Mouse (Mus musculus) kidney, postnatal 25 days (tissue): ENCODE results near the gene A630001G21Rik.
"Not testable (repeated sequence)": the region's sequence is repeated elsewhere in the genome, so short reads cannot be mapped to it uniquely, and the experiment has no call there.

ENCODE experiments used
- DNase-seq, 2 experiments: peaks; one replicate each; pipeline ENCODE4 v3.0.0; 2021; ENCODE audit warnings: mixed read lengths in 2 of 2

The A630001G21Rik gene

DNA sequence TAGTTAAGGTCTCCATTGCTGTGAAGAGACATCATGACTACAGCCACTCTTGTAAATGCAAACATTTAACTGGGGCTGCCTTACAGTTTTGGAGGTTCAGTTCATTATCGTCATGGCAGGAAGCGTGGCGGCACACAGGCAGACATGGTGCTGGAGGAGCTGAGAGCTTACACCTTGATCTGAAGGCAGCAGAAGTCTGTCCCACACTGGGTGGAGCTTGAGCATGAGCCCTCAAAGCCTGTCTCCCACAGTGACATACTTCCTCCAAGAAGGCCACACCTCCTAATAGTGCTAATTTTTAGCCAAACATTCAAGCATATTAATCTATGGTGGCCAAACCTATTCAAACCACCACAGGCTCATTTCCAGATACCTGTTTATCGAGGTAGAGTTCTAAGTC lies at the start of gene A630001G21Rik:
Gene A630001G21Rik (minus strand): TSS at position 208 of the 400 bp plus-strand sequence.
- no peak for DNase-seq

DNA sequence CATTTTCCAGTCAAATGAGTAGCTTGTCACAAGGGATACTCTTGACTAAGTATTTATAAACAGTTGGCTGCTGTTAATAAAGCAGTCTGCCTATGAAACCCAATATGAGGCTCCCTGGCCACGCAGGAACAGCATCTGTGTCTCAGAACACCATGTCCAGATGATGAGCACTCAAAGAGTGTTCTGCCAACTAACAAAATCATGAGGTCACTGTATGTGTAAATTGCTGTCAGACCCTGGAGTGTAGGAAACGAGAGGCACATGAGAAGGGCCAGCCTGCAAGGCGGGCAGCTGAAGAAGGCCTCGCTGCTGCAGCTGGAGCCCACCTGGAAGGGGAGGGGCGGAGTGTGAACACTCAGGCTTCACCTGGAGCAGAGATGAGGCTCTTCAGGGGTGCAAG lies 48.7 kb upstream of the A630001G21Rik start:
- no peak for DNase-seq

DNA sequence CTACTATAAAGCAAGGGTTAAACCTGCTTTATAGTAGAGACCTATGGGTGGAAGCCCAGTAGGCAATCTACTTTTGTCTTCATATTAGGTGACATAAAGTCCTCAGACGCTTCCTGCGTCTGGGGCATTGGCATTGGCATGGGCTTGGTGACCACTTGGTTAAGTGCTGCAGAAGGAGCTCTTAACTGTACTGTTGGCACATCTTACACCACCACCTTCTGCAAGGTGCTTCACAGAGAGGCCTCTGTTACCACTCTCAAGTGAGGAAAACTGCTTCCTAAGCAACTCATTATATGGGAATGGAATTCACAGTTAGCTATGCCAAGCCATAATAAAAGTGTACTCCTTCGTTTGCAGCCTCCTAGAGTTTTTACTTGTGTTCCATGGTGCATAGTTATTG lies 46.5 kb upstream of the A630001G21Rik start:
- DNase-seq = no peak

DNA sequence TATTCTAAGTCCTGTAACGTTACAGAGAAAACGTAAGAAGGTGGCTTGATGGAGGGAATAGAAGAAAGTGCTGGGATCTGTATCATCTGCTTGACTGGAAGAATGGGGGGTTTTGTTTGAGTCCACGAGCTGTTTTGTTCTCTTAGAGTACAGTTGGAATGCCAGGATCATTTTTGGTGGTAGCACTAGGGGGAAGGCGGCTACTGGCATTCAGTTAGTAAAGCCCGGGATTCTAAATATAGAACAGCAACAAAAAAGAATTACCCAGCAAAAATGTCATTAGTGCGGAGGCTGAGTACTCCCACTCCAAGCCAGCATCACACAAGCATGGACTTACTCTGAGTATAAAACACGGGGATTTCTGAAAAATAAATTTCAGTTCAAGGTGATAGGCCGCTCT lies 43.8 kb upstream of the A630001G21Rik start:
- no peak for DNase-seq

DNA sequence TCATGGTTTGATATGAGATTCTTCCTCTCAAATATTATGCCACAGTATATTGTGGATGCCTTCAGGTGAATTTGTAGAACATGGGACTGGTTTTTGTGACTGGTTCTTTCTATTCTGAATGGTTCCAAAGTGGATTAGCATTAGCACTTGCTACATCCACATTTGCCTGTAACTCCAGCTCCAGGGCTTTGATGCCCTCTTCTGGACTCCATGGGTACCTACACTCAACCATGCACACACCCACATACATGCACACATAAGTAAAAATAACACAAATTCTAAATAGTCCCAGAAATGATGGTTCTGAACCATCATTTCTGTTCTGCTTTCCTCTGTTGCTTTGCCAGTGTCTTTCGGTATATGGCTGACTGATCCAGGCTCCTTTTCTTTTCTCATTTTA lies 41.3 kb upstream of the A630001G21Rik start:
- DNase-seq = no peak

DNA sequence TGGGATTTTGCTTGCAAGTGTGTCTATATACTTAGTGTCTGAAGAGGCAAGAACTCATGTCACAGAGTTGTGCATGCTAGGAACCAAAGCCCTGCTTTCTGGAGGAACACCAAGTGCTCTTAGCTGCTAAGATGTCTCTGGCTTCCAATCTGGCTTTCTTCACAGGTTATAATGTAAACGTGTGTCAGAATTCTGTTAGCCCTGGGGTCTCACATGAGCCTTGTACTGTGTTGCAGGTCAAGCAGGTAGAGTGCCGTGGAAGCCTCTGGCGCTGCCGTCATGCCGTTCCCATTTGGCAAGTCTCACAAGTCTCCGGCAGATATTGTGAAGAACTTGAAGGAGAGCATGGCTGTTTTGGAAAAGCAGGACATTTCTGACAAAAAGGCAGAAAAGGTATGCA lies 39.7 kb upstream of the A630001G21Rik start:
- DNase-seq = no peak

DNA sequence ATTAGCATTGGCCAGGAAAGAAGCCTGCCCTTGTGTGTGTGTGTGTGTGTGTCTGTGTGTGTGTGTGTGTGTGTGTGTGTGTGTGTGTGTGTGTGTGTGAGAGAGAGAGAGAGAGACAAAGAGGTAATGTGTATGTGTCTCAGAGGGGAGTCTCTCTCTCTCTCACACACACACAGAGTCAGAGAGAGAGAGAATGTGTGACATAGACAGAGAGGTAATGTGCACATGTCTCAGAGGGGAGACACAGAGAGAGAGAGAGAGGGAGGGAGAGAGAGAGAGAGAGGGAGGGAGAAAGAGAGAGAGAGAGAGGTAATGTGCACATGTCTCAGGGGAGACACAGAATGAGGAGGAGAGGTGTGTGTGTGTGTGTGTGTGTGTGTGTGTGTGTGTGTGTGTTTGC lies 35.8 kb upstream of the A630001G21Rik start:
- DNase-seq = not testable (repeated sequence)

DNA sequence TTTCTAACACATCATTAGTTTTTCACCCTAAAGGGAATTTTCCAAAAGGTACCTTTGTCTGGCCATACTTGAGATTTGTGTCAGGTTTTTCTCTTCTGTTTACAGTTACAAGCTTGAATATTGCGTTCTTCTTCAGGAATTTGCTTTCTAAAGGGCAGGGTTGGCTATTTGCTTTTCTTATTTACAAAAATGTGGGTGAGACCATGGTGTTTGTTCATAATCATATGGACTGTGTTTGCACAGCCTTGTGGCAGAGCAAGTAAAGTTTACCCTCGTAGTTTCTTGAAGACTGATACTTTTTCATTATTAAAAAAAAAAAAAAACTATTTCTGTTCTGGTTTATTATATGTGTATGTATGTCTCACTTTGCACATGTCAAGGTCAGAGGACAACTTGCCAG lies 32.3 kb upstream of the A630001G21Rik start:
- DNase-seq = no peak

DNA sequence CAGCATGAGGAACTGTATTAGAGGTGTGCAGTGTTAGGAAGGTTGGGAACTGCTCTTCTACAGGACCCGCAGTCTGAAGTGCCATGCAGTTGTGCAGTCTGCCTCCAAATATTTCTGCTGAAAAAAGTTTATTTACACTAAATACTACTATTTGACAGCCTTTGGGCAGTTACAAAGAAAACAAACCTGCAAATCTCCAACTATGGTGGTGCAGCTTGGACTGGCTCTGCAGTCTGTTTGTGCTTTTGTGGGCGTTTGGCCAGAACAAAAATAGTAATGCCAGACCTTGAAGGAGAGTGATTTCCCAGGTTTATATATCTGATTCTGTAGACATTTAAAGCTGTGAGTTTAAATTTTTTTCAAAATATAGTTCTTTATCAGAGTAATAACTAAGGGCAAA lies 31.9 kb upstream of the A630001G21Rik start:
- DNase-seq = peak in 1 of 2 experiments; percentile 33

DNA sequence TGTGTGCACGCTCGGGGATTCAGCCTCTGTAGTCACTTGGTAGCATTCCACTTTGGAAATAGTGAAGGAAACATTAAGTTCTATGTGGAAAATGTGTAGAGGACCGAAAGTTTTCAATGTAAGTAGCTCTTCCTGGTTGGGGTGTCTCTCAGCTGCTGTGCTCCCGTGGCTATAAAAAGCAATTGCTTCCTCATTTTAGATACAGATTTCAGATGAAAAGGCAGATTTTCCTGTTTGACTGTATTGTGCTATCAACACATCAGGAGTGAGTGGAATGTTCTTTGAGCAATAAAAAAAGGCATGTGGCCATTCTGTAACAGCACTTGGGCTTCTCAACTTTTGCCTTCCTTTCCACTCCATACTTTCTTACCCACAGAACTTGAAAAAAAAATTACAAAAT lies 30.8 kb upstream of the A630001G21Rik start:
- no peak for DNase-seq

DNA sequence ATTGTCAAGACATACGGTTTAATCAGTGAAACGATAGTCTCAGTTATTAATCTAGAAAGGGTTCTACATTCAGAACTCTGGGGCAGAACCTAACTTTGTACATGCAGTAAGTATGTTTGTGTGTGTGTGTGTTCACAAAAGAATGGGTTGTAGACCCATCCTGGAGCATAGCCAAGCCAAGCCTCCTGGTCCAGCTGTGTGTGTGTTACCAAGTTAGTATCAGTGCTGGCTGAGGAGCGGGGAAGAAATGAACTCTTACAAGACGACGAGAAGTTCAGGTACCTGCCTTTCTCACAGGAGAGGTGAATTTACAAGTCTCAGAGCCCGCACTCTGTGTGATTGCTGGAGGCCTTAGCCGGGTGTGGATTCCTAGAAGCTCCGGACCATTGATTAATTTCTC lies 26.1 kb upstream of the A630001G21Rik start:
- DNase-seq = peak in 1 of 2 experiments; percentile 11

DNA sequence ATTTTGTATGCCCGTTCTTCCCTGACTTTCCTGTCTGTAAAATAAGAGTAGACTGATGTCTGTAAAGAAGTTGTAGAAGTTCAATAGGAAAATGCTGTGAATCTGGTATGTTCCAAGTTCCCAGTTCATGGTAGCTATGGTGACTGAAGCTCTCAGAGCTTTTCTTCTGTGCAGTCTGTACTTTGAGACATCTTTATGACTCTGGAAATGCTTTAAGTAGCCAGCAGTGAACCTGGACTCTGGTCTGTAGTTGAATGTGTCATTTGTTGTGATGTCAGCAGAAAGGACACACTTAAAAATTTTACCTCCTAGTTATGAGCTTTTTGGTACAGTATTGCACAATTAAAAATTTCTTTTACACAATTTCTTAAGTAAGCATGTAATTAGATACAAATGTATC lies 24.1 kb upstream of the A630001G21Rik start:
- DNase-seq = no peak

DNA sequence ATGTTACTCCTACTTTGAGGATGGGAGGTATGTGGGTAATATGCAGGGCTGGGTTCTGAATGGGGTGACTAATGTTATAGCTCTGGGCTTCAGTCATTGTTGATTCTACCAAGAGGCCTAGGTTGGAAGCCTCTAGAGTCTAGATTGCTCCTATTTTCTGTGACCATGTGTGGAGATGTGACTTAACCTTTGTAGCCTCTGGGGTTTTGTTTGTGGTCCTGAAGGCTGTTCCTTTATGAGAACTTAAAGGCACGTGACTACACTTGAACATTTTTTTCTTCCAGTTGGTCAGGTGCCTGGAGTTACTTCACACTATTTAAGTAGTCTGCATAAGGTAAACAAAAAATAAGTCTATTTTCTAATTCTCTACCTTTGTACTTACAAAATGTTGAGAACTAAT lies 21.3 kb upstream of the A630001G21Rik start:
- no peak for DNase-seq

DNA sequence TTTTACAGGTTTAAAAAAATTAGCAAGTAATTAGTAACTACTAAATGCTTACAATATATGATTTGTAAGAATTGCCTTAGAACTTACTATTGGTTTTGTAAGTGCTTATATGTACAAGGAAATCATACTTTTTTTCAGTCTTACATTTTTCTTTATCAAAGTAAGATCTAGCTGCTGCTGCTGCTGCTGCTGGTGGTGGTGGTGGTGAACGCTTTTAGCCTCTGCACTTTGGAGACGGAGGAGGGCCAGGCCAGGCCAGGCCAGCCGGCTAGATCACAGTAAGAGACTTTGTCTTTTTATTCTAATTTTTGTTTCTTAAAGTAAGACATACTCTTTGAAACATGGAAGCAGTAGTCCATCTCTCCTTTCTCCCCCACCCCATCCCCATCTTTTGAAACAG lies 16.8 kb upstream of the A630001G21Rik start:
- no peak for DNase-seq

DNA sequence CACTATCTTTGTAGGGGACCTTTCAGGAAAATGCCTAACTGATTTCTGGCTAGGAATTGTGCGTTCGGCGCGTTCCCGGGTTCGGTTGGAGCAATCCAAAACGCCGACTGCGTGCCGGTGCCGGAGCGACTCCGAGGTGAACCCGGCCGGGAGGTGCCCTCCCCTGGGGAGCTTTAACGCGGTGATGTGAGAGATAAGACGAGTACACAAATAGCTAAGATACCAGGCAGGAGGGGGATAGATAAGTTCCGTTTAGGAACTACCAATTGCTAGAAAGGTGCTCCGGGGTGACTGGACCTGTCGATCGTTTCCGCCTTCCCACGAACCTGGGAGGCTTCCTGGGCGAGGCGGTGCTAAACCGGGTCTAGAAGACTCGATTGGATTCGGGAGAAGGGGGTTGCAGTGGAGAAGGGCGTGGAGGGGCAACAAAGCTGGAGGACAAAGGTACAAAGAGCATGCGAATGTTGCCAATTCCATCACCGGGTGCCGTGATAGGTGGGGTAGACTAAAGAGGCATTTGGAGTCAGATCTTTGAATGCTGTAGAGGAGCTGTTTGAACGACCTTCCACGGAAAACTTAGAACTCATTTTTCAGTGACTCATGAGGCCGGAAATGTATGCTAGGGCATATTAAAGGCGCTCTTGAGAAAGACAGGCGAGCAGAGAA lies 15.8 kb upstream of the A630001G21Rik start:
- peak; percentile 52 to 76 for DNase-seq

DNA sequence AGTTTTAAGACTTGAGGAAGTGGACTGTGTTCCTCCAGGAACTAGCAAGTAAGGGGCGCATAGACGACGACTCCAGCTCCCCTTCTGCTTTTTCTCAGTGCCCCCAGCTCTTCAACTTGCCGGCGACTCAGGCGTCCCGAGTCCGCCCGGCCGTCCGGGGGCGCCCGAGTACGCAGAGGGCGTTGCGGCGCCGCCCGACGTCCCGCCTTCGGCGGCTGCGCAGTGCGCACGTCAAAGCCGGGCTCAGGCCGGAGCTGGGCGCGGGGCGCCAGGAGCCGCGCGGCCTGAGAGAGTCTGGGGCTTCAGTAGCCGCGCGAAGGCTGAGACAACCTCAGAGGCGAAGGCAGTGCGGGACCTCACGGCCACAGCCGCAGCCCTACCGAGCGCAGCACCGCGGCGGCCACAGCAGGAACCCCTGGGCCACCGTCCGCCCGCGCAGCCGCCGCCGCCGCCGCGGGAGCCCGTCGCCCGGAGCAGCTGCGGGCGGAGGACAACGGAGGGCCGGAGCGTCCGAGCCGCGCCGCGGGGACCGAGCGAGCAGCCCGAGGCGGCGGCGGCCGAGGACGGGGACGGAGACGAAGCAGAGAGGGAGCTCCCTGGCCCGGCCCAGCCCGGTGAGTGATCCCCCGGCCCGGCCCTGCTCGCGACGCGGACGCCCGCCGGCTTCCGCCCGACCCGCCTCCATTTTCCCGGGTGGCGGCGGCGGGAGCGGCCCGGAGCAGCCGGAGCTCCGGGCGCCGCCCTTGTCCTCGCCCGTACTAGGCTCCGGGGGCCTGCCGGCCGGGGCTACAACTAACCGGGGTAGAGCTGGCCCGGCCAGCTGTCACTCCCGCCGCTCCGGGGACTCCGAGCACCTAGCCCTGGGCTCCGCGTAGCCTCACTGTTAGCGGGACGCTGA lies 15.0 kb upstream of the A630001G21Rik start, which contains the start of gene Cab39:
Gene Cab39 (plus strand): TSS at position 234 of the 898 bp plus-strand sequence.
- DNase-seq = peak; percentile 87 to 92

DNA sequence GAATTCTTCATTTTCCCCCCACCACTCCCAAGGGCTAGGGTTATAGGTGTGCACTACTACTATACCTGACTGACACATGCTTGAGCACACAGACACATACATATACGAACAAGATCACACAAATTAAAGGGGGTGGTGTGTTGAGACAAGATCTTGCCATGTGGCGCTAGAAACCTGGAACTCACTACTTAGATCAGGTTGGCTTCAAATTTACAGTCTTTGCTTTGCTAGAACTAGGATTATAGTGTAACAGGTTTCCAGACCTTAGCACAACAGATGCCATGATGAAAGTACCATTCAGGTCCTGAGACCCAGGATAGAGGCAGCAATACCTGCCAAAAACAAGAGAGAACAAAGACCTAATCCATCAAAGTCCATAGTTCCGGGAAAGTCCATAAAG lies 13.0 kb upstream of the A630001G21Rik start:
- no peak for DNase-seq

DNA sequence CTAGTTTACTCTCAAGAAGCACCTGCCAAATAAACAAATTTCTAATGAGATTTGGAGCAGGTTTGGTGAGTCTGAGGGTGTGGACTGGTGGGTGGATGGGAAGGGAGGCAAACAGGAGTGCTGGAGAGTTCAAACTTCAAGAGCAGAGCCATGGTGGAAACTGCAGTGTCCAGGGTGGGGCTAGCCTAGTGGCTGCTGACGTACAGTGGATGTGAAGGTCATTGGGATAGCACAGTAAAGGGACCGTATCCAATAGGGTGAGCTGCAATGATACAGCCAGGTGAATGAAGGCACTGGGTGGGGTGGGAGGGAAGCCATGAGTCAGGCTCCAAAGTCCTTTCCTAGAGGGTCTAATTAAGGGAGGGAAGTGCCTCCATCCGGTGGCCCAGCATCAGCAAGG lies 12.1 kb upstream of the A630001G21Rik start:
- DNase-seq = no peak

DNA sequence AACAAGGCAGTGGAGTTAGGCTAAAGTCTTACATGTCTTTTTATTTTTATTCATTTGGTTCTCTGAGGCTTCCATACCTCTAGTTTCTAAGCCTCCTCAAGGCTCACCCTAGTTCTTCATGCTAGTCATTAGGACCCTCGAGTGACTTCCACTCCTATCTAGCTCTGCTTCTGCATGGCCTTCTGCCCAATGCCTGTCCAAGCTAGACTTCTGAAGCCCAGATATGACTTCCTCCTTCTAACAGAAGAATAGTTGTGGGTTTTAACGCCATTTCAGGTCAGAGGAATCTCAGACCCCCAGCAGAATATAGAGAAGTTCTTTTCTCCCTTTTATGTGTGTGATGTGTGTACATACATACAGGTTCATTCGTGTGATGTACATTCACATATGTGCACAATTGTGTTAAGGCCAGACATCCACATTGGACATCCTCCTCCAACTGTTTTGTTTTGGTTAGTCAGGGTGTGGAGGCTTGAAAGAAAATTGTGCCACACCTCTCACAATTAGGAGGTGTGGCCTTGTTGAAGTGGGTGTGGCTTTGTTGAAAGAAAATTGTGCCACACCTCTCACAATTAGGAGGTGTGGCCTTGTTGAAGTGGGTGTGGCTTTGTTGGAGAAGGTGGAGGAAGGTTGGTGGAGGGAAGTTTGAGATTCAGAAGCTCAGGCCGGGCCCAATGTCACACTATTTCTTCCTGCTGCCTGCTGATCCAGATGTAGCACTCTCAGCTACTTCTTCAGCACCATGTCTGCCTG lies 1.2 kb upstream of the A630001G21Rik start:
- no peak for DNase-seq

DNA sequence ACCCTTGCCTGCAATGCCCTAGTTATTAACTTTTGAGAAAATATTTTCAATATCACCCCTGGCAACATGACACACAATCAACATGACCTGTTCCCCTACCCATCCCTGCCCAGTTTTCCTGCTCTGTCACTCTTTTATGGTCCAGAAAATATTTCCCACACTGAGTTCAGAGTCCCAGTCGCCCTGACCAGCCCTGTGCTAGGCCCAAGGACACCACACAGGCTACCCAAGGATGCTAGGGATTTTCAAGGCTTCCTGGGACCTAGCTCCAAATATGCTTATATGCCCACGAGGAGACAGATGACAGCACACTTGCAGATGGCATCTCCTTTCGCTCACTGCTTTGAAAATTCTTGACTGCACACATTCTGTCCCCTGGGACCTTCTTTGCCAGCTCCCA lies 569 bp upstream of the A630001G21Rik start:
- DNase-seq = no peak

DNA sequence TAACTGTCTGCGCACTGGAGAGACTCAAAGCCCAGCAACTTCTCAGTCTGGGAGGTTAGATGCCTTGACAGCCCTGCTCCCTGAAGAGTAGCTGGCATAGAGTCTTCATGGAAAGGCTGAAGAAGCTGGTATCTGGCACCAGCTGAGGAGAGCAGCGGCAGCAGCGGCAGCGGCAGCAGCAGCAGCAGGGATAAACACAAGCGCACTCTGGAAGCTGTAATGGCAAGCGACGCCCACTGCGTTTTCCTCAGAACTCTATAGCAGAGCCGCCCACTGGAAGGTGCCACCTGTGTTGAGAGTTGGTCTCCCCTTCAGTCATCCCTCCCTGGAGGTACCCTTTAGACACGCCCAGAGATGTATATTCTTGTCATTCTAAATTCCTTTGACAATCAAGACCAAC lies 2.3 kb downstream of the A630001G21Rik start:
- DNase-seq = no peak

DNA sequence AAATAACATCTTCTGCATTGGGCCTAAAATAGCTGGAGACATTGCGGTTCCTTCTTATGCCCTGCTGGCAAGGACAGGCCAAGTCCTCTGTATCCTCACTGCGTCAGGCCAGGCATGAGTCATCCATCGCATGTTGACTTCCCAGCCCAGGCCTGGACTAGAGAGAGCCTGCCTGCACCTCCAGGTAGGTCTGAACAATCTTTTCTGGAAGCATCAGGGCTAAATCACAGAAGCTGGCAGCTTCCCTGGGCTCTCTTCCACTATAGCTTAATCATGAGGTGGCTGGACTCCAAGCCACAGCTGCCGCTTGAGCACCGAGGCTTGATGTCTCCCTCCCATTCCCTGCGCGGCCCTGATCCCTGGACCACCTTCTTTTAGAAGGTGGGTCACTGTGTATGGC lies 3.3 kb downstream of the A630001G21Rik start:
- DNase-seq = no peak

DNA sequence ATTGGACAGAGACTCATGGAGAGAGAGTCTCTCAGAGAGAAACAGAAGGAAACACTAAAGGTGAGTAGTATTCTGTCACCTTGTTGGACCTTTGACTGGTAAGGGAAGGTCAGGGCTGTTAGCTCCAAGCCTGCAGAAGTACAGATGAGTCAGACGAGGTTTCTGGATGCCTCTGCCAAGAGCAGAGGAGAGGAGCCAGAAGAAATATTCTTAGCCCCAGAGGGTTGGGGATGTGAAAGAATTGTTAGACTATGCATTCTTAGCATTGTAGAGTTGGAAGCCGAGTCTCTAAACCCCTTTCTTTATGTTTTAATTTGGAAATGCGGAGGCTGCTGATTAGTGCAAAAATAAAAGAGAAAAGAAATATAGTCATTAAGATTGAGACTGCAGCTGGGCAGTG lies 6.5 kb downstream of the A630001G21Rik start:
- no peak for DNase-seq
